Mouse (Mus musculus) lung, postnatal 10 days (tissue): ENCODE measurements at regions not wholly inside any gene's neighbourhood (a gene's known extent, or its start where the extent isn't known, plus 50 kb on each side); places are given as distances from the start of the nearest gene placed in this dataset.

ENCODE experiments used
- DNase-seq: peaks from one replicate; pipeline ENCODE4 v3.0.0; 2021

DNA sequence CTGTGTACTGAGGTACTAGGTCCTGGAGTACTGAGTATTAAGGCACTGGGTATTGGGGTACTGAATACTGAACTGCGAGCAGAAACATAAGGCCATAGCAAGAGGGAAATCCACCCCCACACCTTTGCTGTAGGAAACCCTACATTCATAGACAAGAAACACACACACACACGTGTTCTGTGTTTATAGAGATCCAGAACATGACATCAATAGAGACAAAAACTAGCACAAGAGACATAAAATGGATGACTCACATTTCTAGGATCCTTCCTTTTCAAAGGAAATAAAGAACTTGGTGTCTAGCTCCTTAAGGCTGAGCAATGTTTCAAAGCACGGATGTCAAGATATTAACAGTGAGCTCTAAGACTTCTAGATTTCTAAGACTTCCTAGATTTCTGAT, 49.9 kb upstream of the Nepro start:
- DNase-seq: no peak

DNA sequence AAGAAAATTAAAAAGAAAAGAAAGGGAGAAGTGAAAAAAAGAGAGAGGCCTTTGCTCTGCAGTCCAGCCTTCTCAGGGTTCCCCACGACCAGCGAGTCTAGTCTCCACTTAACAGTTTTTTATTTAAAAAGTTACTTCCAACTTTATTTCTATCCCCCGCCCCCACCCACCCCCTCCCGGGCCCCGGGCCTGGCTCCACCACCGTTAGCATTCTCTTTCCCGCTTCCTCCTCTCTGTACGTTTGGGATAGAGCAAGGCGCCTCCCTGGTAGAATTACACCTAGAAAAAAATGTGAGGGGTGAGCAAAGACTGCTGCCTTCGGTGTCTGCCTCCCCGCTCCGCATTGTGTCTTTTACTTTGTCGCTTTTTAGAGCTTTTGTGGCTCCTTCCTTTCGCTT, 51.7 kb upstream of the Nepro start:
- DNase-seq: no peak

DNA sequence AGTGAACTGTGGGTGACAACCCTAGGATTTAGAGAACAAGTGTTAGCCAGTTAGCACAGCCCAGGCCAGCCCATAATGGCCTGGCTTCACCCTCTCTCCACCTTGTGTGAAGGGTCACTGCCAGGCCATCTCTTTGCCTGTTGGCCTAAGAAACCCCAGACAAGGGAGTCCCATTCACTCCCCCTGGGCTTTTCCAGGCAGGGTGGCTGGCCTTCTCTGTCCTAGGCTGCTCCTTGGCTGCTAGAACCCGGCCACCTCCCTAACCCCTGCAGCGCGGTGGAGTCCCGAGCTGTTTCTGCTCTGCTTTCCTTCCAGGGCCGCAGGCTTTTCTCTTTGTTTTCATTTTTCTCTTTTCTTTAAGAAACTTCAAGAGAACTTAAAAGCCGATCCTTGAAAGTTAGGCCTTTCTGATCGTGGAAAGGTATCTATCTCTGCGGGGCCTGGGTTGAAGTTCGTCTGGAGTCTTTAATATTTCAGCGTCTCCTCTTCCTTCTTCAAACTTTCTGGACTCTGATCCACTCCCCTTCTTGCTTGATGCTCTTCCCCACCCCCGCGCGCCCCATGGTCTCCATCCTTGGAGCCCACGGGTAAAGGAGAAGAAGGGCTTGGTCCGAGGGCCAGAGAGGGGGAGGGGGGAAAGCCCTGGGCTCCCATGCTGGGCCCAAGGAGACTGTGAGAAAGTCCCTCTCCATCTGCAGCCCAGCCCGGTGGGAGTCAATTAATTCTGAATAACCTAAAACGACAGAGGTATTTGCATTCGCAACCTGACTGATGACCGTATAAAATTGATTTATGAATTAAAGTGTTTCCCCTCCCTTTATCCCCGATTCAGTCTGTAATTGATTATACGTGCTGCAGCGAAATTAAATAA, 52.3 kb upstream of the Nepro start:
- DNase-seq: no peak

DNA sequence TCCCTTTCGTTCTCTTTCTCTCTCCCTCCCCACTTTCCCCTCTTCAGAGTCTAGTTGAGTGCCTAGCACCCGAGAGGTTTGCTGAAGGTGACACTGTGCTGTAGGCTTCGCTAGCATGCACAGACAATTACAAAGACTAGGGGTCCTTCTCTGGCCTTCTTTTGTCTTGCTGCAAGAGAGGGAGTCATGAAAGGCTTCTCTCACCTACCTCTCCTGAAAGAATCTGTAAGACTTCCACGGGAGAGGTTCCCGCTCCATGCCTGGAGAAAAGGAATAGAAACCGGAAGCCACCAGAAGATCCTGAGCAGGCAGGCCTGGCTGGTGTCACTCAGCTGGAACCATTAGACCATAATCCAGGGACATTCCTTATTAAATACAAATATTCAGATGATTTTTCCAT, 56.0 kb upstream of the Nepro start:
- DNase-seq: no peak

DNA sequence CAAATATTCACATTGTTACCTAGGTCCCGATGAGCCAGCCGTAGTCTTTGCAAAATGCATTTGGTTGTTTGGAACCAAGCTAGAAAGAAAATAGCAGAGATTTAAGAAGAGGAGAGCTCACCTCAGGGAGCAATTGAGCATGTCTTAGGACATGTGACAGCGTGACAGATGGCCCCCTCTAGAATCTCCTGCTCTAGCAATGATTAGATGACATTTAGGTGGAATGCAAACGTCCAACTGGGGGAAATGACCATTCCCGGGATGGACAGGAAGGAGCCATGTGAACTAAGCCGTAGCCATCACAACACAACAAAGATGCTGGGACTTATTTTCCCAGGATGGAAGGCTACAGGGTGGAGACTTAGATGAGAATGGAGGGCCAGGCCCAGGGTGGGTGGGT, 57.0 kb upstream of the Nepro start:
- no peak for DNase-seq

DNA sequence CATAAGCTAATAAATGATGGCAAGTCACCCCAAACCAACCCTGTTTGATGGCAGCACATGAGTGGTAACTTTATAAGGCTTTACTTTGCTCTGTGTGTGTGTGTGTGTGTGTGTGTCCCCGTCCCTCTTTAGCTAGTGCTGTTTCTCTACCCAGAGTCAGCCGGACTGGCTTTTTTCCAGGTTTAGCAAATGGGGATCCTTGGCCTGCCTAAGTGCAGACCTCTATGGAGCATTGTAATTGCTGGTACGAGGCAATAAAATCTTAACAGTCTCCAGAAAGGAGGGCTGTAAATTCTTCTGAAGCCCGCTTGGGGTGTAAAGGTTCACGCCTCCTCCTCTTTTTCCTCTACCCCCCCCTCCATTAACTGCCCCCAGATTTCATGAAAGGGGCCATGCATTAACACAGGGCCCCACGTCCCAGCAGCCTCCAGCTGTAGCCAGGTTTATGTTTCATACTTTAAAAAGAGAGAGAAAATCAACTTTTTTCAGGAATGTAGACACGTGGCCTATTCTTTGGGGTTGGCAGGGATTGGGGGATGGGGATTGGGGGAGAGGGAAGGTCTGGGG, 57.6 kb upstream of the Nepro start:
- no peak for DNase-seq

DNA sequence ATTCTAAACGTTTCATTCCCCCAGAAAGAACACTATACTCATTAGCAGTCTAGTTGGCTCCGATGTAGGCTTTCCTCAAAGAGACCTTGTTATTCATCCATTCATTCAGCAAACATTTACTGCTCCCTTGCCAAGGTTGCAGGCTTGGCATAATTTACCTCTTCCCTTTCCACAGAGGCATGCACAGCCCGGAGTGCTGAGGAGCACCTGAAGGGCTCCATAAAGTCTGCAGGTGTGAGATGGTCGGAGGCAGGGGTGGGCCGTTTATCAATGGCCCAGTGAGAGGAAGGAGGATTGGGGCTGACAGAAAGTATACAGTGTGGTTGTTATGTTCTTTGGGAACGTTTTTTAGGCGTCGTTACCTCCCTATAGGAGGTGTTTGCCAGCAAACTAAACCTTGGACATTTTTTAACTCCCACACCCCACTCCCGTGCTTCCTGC, 58.6 kb upstream of the Nepro start:
- DNase-seq: no peak

DNA sequence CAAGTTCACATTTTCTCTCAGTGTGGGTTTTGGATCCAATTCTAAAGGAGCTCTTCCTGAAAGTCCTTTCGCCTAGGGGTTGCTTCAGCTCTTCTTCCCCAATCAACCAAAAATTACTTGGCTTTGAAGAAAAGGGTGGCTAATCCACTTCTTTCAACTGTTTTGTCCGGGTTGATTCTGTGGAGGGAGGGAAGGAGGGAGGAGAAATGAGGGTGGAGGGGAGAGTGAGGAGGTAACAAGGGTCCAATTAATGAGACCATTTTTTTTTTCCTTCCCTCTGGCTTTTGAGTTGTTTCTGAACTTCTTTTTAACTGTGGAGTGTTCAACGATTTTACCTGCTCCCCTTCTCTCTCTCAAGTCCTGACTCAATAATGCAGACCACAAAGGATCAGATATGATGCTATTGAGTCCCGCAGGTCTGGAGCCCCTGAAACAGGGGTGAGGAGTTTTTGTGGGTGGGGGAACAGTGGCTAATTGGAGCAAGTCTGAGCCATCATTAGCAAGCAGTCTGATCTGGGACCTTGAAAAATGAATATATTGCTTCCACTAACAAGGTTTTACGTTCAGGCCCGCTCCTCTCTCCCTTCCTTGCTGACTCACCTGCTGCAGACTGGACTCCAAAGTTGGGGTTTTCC, 61.0 kb upstream of the Nepro start:
- DNase-seq: no peak

DNA sequence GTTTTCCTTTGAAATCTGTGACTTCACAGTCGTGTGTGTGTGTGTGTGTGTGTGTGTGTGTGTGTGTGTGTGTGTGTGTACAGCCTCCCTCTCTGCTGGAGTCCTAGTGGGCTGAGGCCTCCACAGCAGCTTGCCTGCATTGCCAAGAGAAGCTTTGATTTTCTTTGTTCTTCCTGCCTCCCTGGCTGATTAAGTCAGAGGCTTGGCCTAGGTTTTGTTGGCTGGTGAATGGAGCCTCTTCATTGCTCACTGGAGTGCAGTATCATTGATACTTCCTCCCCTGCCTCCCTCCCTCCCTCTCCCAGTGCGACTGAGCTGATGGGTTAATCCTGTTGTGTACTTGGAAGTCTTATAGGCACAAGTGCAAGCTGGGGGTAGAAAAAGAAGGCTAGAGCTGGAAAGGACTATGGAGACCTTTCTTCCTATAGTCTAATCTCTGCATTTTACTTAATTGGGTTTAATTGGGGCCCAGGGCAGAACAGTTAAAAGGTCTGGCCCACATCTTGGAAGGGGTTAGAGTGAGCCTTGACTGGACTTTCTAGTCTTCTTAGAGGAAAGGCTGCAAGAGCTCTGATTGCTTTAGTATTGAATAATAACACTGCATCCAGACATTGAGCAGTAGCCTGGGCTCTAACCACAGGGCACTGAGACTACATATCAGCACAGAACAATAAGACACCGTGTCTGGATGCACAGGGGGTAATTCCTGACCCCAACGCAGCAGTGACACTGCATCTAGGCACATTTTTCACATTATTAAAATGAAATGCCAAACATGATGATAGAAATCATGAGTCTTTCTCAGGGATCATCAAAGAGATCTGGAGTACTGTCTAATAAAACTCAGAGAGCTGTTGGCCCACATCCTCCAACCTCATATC, 62.9 kb upstream of the Nepro start:
- DNase-seq: no peak

DNA sequence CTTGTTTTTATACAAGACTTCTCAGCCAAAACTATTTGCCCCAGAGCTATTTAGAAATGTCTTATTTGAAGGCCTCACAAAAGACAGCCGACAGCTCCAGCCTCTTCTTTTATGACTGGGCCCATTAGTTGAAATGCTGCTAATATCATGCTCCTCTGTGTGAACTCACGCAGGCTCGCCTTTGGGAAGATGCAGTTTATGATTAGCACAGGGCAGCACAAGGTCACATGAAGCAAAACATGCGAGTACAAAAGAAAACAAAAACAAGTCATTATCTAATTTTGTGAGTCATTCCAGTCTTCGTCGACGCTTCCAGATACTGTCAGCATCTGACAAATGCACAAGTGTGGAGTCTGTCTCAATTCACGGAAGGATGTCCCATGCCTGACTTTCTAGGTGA, 65.8 kb upstream of the Nepro start:
- DNase-seq: no peak

DNA sequence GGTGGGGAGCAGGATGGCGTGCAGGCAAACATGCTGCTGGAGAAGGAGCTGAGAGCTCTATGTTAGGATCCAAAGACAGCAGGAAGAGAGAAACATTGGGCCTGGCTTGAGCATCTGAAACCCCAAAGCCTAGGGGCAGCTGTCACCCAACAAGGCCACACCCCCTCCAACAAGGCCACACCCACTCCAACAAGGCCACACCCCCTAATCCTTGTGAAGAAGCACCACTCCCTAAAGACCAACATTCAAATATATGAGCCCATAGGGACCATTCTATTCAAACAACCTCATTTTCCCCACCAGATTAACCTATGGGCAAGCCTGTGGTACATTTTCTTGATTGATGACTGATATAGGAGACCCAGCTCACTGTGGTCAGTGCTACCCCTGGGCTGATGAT, 67.9 kb upstream of the Nepro start:
- DNase-seq: no peak

DNA sequence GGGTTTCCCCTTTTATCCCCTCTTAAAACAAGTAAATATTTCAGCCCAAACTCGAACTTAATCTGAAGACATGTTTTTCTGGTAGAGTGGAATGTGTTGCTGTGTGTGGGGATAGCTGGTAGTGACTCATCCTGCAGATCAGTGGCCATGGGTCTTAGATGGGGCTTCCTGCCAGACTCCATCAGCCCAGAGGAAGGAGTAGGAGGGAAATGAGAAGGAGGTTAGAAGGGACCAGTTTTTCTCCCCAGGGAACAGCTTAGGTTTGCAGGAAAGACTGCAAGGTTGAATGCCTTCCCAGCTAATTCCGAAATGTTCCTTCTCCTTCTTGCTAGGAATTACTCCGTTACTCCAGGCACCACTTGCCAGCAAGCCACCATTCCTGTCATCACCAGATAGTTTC, 68.8 kb upstream of the Nepro start:
- peak; percentile 19 for DNase-seq

DNA sequence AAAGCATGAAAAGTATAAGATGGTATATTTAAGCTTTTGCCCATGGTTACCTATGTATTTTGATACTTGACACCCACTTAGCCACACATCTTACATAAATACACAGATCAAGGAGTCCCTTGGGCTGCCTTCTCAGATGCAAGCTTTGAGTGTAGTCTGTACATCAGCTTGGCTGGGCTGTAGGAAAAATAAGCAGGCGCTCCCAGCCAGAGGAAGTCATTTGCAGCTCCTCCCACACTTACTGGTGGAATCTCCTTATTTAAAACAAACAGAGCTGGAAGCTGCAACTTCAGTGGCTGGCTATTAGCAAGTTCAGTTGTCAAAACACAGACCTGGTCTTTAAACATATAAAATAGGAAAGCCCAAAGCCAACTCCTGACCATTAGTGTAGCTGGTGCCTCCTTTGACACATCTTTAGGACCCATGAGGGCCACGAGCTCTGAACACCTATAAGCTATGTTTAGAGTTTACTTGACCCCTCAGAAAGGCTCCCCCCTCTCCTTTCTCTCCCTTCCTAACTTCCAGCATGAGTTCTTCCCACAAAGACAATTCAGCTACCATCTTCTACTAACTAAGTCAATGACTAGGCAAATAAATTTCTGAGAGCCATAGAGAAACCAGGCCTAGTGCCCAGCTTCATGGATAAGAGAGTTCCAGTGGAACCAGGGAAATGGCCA, 75.4 kb upstream of the Nepro start:
- DNase-seq: peak; percentile 54

DNA sequence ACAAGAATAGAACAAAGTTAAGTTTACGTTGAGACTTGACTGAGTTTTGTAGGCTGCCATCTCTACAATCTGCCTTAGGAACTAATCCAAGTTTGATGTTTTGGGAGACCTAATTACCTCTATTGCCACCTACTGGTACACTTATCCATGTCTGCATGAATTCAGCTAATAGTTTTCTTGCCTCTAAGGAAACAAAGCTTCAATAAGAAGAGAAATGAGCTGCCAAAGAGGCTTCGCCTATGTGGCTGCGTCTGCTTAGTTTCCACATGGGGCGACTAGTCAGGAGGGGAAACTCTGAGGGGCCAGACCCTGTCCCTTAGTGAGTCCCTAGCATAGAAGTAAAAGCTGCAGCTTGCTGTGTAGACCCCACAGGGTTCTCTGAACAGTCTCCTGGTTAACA, 80.1 kb upstream of the Nepro start:
- DNase-seq: peak; percentile 52

DNA sequence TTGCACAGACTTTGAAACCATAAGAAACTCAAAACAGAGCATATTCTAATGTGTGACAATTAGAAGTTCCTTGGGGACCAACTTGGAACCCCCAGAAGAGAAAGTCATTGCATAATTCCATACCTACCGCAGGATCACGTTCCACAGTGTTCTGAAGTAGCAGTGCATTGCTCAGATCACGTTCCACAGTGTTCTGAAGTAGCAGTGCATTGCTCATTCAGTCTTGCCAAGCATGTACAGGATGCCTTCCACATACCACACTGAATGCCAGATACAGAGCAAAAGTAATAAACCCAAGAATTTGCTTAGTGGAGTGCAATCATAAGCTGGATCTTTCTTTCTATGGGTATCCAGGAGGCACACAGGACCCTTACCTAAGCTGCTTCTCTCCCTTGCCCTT, 78.4 kb upstream of the Boc start:
- no peak for DNase-seq

DNA sequence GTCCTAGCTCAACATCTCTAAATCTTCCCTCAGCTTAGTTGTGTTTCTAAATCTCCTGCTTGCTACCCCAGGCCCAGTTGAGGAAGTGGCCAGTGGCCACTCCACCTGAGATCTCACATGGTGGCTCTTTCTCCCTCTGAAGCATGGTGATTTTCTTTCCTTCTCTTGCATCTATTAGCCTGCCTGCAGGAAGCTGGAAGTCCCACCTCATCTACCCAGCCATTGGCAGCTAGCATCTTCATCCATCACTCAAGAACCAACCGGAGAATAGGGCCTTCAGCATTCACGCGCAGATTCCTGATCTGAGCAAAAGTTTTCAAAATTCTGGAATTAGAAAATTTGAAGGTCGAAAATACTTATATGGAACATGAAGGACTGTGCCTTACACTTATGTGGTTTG, 75.8 kb upstream of the Boc start:
- DNase-seq: no peak

DNA sequence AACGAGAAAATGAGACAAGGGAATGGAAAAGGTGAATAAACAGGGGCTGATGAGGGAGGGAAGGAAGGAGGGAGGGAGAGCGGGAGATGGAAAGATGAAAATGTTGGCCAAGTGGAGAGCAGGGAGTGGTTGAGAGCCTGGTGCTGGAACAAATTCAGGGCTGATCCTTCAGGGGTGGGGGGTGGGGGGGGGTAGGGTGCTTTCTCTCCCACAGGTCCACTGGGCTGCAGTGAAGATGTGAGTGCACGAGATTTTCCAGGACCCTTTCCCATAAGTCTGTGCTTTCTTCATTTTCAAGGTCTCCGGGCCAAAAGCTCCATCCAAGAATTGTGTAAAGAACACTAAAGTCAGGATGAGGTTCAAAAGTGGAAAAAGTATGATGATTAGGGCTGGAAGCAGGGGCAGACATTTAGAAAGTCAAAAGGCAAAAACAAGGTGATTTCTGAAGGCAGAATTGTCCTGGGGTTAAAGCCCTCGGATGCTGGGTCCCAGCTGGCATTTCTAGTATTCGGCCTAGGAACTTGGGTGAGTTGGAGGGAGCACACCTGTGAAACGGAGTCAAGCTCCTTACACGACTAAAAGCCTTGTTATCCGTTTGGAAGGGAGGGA, 74.5 kb upstream of the Boc start:
- DNase-seq: no peak

DNA sequence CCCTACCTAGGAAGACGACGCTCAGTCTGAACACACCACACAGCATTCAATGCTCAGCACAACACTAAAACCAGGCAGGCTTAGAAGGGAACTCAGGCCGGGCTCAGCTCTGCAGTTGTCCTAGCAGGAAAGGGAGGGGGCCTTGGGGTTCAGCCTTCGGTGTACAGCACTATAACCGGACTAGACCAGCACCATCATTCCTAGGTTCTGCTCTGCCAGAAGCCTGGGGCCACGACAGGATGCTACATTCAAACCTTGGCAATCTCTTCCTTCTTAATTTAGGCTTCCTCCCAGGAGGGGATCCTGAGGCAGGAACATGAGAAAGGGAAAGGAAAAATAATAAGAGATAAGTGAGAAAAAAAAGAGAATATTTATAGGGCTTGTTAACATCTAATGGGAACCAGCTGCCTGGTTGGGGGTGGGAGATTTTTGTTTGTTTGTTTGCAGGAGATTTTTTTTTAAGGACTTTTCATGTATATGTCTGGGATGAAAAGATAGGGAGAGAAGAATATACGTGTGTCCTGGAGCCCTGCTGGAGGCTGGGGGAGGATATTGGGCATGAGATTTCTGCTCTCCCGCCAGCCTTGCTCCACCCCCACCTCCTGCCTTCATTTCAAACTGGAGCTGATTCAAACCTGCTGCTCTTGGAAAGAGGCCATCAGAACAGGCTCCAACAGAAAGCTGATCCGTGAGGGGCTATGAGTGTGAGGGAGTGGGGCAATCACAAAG, 73.8 kb upstream of the Boc start:
- DNase-seq: peak; percentile 77

DNA sequence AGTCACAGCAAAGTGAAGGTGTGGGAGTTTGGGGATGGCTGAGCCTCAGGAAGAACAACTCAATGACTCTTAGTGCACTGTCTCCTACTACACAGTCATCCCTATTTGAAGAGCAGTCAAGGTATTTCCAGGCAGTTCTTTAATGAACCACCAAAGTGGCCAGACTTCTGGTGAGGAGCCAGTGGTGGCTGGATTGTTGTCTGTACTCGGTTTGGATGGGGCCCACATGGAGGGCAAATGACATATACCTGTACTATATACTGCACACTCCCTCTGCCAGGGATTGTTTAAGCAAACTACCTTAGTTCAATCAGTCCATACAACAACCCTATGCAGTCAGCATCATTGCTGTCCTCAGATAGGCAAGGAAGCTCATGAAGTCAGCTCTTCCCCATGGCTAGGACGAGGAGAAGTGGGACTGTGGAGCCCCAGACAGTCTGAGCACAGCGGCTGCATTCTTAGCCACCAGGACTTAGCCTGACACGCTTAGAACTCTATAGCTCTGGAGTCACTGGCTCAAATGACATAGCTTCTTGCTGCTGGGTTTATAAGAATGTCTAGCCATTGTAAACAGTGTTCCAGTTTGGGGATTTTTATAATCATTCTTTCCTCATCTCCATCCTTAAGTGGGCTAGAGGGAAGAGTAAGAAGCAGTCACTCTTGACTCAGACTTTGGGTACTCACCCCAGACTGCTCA, 72.8 kb upstream of the Boc start:
- DNase-seq: peak; percentile 6

DNA sequence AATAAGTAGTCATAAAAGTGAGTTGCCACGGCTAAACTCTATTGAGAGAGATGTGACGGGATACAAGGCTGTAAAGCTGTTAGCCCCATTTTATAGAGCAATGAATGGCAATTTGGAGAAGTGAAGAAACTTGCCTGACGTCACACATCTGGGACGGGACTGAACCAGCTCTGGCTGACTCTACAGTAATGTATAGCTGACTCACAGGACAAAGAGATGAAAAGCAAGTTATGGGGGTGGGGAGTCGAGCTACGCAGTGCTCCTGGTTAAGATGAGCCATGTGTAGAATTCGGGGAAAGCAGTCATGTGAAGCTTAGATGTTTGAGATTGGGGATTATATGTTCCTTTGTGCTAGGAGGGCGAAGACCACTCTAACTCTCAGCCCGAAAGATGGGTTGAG, 72.2 kb upstream of the Boc start:
- DNase-seq: no peak

DNA sequence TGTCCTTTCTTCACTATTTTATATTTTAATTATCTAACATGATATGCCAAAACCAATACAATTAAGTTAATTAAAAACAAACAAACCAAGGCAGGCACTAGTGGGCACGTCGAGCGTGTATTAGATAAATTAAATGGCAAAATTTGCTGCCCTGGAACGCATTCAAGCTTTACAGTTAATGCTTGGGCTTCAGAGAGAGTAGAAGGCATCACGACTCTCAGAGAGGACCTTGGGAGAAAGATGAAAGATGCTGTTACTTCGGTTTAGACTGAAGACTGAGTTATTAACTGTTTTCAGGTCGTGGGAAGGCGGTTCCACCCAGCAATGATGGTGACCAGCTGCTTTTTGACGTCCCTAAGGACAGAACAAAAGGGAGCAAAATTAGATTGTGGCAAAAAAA, 71.7 kb upstream of the Boc start:
- DNase-seq: no peak
